Mouse (Mus musculus) testis, postnatal 10 days (tissue): ENCODE data around the gene Psme4.
A peak's percentile ranks its signal among the peaks of the same experiment; 100 is the strongest.
"Not testable (repeated sequence)": the region's sequence is repeated elsewhere in the genome, so short reads cannot be mapped to it uniquely, and the experiment has no call there.

Source experiments
- DNase-seq: peaks from one replicate; pipeline ENCODE4 v3.0.0; 2021; ENCODE audit warnings: low spot score

Gene Psme4

GRCm38 (mm10) chr11:30771267-30771903, at the start of gene Psme4:
Psme4 (plus strand) TSS chr11:30771726.
- DNase-seq, result peak; percentile 97

GRCm38 (mm10) chr11:30723438-30723837, 48.1 kb upstream of the Psme4 start:
- no peak for DNase-seq

GRCm38 (mm10) chr11:30730721-30731120, 40.8 kb upstream of the Psme4 start:
- no peak for DNase-seq

GRCm38 (mm10) chr11:30733376-30733775, 38.1 kb upstream of the Psme4 start:
- DNase-seq, result no peak

GRCm38 (mm10) chr11:30743991-30744390, 27.5 kb upstream of the Psme4 start:
- DNase-seq, result no peak

- no peak for DNase-seq
Measured at GRCm38 (mm10) chr11:30748938-30749337, 22.6 kb upstream of the Psme4 start.

GRCm38 (mm10) chr11:30749587-30749986, 21.9 kb upstream of the Psme4 start:
- DNase-seq, result no peak

GRCm38 (mm10) chr11:30750039-30750823, 21.3 kb upstream of the Psme4 start:
- DNase-seq, result no peak

GRCm38 (mm10) chr11:30752956-30753355, 18.6 kb upstream of the Psme4 start:
- no peak for DNase-seq

GRCm38 (mm10) chr11:30754486-30754854, 17.1 kb upstream of the Psme4 start:
- not testable (repeated sequence) for DNase-seq

- peak; percentile 44 for DNase-seq
Measured at GRCm38 (mm10) chr11:30754855-30755530, 16.5 kb upstream of the Psme4 start.

GRCm38 (mm10) chr11:30761381-30761780, 10.1 kb upstream of the Psme4 start:
- no peak for DNase-seq

- DNase-seq, result no peak
Measured at GRCm38 (mm10) chr11:30761891-30762290, 9.6 kb upstream of the Psme4 start.

- no peak for DNase-seq
Measured at GRCm38 (mm10) chr11:30765076-30765475, 6.5 kb upstream of the Psme4 start.

- DNase-seq, result no peak
Measured at GRCm38 (mm10) chr11:30770817-30771216, 709 bp upstream of the Psme4 start.

GRCm38 (mm10) chr11:30771904-30772581, 517 bp downstream of the Psme4 start:
- DNase-seq, result peak; percentile 71

- no peak for DNase-seq
Measured at GRCm38 (mm10) chr11:30772777-30773417, 1.4 kb downstream of the Psme4 start.

GRCm38 (mm10) chr11:30774638-30775037, 3.1 kb downstream of the Psme4 start:
- no peak for DNase-seq

GRCm38 (mm10) chr11:30777498-30777897, 6.0 kb downstream of the Psme4 start:
- DNase-seq, result no peak

- no peak for DNase-seq
Measured at GRCm38 (mm10) chr11:30780893-30781292, 9.4 kb downstream of the Psme4 start.

GRCm38 (mm10) chr11:30781612-30782011, 10.1 kb downstream of the Psme4 start:
- DNase-seq, result no peak

GRCm38 (mm10) chr11:30785497-30785896, 14.0 kb downstream of the Psme4 start:
- DNase-seq, result no peak
